Mouse (Mus musculus): Measurements from ENCODE around the gene Gyg.
"Not testable (repeated sequence)": the region's sequence is repeated elsewhere in the genome, so short reads cannot be mapped to it uniquely, and the experiment has no call there.

Gene Gyg

DNA sequence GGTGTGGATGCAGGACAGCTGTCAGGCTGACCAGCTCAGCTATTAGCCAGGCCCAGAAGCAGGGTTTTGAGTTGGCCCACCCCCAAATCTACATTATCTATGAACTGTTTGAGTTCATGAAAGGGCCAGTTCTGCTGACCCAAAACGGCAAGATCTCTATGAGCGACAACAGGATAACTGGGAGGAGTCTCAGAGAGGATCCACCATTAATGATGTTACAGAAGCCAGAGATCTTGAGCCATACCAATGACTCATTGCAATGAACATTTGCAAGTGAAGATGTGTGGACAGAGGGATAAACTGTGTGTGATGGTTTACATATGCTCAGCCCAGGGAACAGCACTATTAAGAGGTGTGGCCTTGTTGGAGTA lies 23.8 kb downstream of the Gyg start:
- no peak for DNase-seq (ENCODE audit: low read depth, low spot score)

- no peak for DNase-seq (ENCODE audit: low read depth, low spot score)
Measured at GRCm38 (mm10) chr3:20130456-20131349, 24.4 kb downstream of the Gyg start.

DNA sequence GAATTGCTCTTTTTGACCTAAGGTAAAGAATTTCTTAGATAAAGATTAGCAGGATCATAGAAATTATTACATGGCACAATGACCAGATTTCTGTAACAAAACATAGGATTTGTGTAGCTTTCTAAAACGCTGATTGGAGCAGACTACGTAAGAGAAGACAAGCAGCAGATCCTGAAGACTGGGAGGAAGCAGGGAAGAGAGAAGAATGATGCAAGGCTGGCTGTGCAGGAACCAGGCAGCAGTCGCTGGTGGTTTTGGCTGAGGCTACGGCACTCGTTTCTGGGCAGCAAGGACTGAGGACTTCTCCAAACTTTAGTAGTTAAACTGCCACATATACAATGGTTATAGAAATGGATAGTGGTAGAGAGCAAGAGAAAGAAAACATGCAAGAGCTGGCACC lies 25.6 kb downstream of the Gyg start:
- DNase-seq (ENCODE audit: low read depth, low spot score) = no peak

DNA sequence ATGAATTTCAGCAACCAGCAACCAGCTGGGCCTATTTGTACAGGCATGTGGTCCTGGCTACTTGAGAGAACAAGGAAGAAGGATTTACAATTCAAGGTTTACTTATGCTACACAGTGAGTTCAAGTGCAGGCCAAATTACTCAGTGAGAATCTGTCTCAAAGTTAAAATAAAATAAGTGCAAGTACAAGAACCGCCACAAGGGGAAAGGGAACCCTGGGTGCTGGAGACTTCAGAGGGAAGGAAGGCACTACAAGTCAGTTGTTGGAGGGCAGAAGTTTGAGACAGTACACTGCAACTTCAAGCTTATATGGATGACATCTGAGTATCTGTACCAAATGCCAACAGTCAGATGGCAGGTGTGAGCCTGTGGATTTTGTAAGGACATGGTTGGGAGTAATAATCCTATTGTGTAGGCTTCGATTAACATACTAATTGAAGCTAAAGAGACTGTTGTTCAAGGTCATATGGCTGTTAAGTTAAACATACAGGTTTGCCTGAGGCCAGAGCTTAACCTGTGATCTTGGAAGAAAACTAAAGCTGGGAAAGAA lies 28.0 kb downstream of the Gyg start:
- no peak for DNase-seq (ENCODE audit: low read depth, low spot score)

GRCm38 (mm10) chr3:20125604-20126003 lies 29.5 kb downstream of the Gyg start:
- no peak for DNase-seq (ENCODE audit: low read depth, low spot score)

GRCm38 (mm10) chr3:20121582-20121981 lies 33.5 kb downstream of the Gyg start:
- DNase-seq (ENCODE audit: low read depth, low spot score) = not testable (repeated sequence)

DNA sequence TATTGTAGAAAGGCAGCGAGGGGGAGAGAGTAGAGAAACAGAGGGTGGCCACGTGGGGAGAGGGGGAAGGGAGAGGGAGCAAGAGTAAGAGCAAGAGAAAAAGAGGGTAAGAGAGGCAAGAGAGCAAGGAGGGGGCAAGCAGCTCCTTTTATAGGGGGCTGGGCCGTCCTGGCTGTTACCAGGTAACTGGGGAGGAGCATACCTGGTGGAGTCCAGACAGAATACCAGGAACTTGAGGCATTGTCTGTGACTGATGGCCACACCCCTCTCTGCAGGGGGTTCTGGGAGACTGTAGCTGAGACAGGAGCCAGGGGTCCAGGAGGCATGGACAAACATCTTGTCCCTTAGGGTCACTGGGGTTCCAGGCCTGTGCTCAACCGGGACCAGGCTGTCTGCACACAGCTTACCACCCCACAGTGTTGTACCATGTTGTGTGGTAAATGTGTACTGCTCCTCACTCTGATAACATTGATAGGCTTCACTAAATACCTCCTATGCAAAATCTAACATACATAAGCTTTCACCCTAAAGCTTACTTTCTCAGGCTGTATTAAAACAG lies 35.4 kb downstream of the Gyg start:
- no peak for DNase-seq (ENCODE audit: low read depth, low spot score)

- DNase-seq (ENCODE audit: low read depth, low spot score) = no peak
Measured at GRCm38 (mm10) chr3:20119044-20119591, 36.0 kb downstream of the Gyg start.

GRCm38 (mm10) chr3:20111913-20112312 lies 43.2 kb downstream of the Gyg start:
- DNase-seq (ENCODE audit: low read depth, low spot score) = no peak

DNA sequence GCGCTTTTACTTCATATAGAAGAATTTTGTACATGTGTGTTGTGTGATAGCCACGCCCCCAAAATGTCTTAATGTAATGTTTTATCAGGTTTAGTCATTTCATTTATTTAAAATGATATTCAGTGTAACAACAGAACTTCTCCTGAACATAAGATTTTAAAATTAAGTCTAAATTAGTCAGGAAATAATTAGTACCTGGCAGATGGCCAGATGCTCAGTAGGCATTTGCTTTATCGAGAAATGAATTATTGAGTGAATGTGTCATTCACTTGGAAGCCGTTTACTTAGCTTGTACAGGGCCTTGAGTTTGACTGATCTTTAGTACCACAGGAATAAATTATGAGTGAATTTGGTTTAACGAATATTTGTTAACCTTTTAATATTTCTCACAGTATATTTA lies 46.2 kb downstream of the Gyg start:
- no peak for DNase-seq (ENCODE audit: low read depth, low spot score)

DNA sequence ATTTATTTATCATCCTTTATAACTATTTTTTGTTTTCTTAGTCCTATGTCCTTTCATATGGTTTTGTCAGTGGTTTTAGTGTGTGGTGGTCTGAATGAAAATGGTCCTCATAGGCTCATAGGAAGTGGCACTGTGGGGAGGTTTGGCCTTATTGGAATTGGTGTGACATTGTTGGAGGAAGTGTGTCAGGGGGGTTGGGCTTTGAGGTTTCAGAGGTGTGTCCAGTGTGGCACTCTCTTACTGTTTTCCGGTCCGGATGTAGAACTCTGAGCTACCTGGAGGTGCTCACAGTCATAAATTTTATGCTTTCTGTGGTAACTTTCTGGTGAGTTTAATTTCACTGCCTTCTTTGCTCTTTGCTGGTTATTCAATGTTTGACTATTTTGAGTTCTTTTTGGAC lies 50.3 kb downstream of the Gyg start:
- no peak for DNase-seq (ENCODE audit: low read depth, low spot score)

DNA sequence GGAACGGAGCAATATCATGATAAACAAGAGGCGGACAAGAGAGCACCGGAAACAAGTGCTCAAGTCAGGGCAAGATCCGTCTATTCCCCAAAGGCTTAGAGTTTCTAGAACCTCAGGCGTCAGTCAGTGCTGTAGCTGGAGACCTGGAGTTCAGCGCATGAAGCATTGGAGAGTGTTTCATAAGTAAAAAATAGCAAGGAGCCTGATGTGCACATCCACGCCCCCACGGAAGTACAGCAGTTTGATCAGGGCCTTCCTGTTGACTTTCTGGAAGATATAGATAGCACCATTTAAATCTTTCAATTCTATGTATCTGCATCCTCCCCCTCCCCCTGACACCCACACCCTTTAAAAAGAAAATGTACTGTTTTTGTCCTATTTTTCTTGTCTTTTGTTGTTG lies 50.8 kb downstream of the Gyg start:
- no peak for DNase-seq (ENCODE audit: low read depth, low spot score)

- no peak for DNase-seq (ENCODE audit: low read depth, low spot score)
Measured at GRCm38 (mm10) chr3:20103830-20104229, 51.3 kb downstream of the Gyg start.

DNA sequence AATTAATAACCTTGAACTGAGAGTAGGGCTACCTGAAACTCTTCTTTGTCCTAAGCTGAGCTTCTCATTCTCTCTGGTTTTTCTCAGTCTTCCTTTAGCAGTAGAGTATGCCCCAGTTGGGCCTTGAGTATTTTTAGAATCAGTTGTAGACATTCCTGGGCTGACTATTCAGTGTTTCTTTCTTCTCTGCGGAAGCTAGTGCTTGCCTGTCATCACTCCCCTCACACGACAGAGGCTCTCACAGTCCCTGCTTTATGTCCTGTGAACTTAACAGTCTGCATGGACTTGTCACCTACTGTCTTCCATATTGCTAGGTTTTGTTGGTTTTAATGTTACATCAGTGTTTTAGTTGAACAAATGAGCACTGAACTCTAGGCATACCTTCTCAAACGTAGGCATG lies 73.0 kb downstream of the Gyg start:
- DNase-seq (ENCODE audit: low read depth, low spot score) = no peak

GRCm38 (mm10) chr3:20076145-20077053 lies 78.7 kb downstream of the Gyg start:
- DNase-seq (ENCODE audit: low read depth, low spot score) = no peak

Data from embryo, embryonic 11.5 days (tissue).